Mouse (Mus musculus): ENCODE measurements at regions not wholly inside any gene's neighbourhood (a gene's known extent, or its start where the extent isn't known, plus 50 kb on each side); places are given as distances from the start of the nearest gene placed in this dataset.
A peak's percentile ranks its signal among the peaks of the same experiment; 100 is the strongest.

DNA sequence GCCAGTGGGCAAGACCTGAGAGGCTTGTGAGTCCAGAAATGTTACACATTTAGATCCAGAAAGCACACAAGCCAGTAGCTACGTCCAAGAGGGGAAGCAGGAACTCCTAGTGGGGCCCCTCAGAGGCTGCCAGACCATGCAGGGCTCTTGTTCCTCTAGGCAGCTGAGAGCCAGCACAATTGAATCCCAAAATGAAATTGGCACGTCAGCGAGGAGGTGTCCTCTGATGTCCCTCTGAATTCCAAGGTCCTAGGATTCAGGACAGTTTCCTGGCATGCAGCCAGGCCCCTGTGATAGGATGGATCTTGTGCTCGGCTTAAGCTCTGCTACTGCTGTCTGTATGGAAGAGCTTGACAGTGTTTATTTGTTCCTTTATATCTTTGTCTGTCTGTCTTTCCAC is 90.4 kb upstream of the N6amt1 start:
- Histone ChIP-seq H3K9me3 (ENCODE audit: control insufficient read depth, low read length) (no peaks in the 10 kb centered on the region), H3K27ac (ENCODE audit: low read length) (no peak overlapping the region), H3K4me1 (ENCODE audit: control insufficient read depth, insufficient read depth, low read length) (peaks cover 5% of the 10 kb centered on the region; the same call in 1 of the 2 replicates), H3K27me3 (replicated peaks; ENCODE audit: control insufficient read depth, insufficient read depth, low read length) (no peaks in the 10 kb centered on the region), H3K4me2 (ENCODE audit: low read depth, low read length) (no peak overlapping the region), H3K4me3 (ENCODE audit: low read length) (no peak overlapping the region), H3K36me3 (ENCODE audit: control insufficient read depth, insufficient read depth, low read length) (no peaks in the 10 kb centered on the region), H3K9ac (ENCODE audit: low read depth, low read length) (no peak overlapping the region)
- ATAC-seq: no peak
- 25% methylated on average over 4 of the region's 4 CpGs for WGBS

GRCm38 (mm10) chr16:87263041-87263440 is 90.9 kb upstream of the N6amt1 start:
- no peak overlapping the region for H3K27ac ChIP-seq (ENCODE audit: low read length)
- H3K9ac ChIP-seq (ENCODE audit: low read depth, low read length): no peak overlapping the region
- no peak overlapping the region for H3K4me2 ChIP-seq (ENCODE audit: low read depth, low read length)
- no peaks in the 10 kb centered on the region for H3K9me3 ChIP-seq (ENCODE audit: control insufficient read depth, low read length)
- 79% methylated on average over 8 of the region's 8 CpGs for WGBS
- H3K4me1 ChIP-seq (ENCODE audit: control insufficient read depth, insufficient read depth, low read length): peaks cover 5% of the 10 kb centered on the region; the same call in 1 of the 2 replicates
- no peak for ATAC-seq
- H3K36me3 ChIP-seq (ENCODE audit: control insufficient read depth, insufficient read depth, low read length): no peaks in the 10 kb centered on the region
- H3K4me3 ChIP-seq (ENCODE audit: low read length): no peak overlapping the region
- H3K27me3 ChIP-seq (replicated peaks; ENCODE audit: control insufficient read depth, insufficient read depth, low read length): no peaks in the 10 kb centered on the region

- H3K27ac ChIP-seq (ENCODE audit: low read length): peak overlapping the region; percentile 24; the same call in 1 of the 2 replicates
- 79% methylated on average over 3 of the region's 3 CpGs for WGBS
These were observed 91.5 kb upstream of the N6amt1 start for GRCm38 (mm10) chr16:87262497-87262896.

GRCm38 (mm10) chr16:87261527-87261926 is 92.5 kb upstream of the N6amt1 start:
- Histone ChIP-seq H3K4me2 (ENCODE audit: low read depth, low read length) (no peak overlapping the region), H3K27ac (ENCODE audit: low read length) (no peak overlapping the region), H3K9ac (ENCODE audit: low read depth, low read length) (no peak overlapping the region), H3K27me3 (replicated peaks; ENCODE audit: control insufficient read depth, insufficient read depth, low read length) (no peaks in the 10 kb centered on the region), H3K36me3 (ENCODE audit: control insufficient read depth, insufficient read depth, low read length) (no peaks in the 10 kb centered on the region), H3K4me1 (ENCODE audit: control insufficient read depth, insufficient read depth, low read length) (peaks cover 5% of the 10 kb centered on the region; the same call in 1 of the 2 replicates), H3K4me3 (ENCODE audit: low read length) (no peak overlapping the region), H3K9me3 (ENCODE audit: control insufficient read depth, low read length) (no peaks in the 10 kb centered on the region)
- 51% methylated on average over 7 of the region's 7 CpGs for WGBS
- ATAC-seq: 0 out of 2 replicates have a peak, but pooled peaks have one; percentile 58

More at GRCm38 (mm10) chr16:87262497-87262896, 91.5 kb upstream of the N6amt1 start:
- H3K9ac ChIP-seq (ENCODE audit: low read depth, low read length): no peak overlapping the region
- no peak overlapping the region for H3K4me3 ChIP-seq (ENCODE audit: low read length)
- H3K36me3 ChIP-seq (ENCODE audit: control insufficient read depth, insufficient read depth, low read length): no peaks in the 10 kb centered on the region
- H3K4me1 ChIP-seq (ENCODE audit: control insufficient read depth, insufficient read depth, low read length): peaks cover 5% of the 10 kb centered on the region; the same call in 1 of the 2 replicates
- no peaks in the 10 kb centered on the region for H3K9me3 ChIP-seq (ENCODE audit: control insufficient read depth, low read length)
- no peak overlapping the region for H3K4me2 ChIP-seq (ENCODE audit: low read depth, low read length)
- H3K27me3 ChIP-seq (replicated peaks; ENCODE audit: control insufficient read depth, insufficient read depth, low read length): no peaks in the 10 kb centered on the region
- no peak for ATAC-seq

DNA sequence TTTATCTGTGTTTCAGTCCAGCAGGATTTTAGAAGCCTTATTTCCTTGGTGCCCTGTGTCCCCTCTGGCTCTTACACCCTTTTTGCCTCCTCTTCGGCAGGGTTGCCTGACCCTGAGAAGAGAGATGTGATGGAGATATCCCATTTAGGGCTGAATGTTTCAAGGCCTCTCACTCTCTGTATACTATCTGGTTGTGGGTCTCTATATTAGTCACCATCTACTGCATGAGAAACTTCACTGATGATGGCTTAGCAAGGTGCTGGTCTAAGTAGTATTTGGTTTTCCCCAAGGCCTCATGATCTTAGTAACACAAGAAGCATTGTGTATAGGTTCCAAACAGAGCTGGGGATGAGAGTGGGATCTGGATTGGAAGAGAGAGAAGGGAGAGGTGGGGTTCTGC is 99.2 kb upstream of the N6amt1 start:
- Histone ChIP-seq H3K36me3 (ENCODE audit: control insufficient read depth, insufficient read depth, low read length) (no peaks in the 10 kb centered on the region), H3K9me3 (ENCODE audit: control insufficient read depth, low read length) (no peaks in the 10 kb centered on the region), H3K4me3 (ENCODE audit: low read length) (no peak overlapping the region), H3K4me2 (ENCODE audit: low read depth, low read length) (no peak overlapping the region), H3K27me3 (replicated peaks; ENCODE audit: control insufficient read depth, insufficient read depth, low read length) (no peaks in the 10 kb centered on the region), H3K9ac (ENCODE audit: low read depth, low read length) (no peak overlapping the region), H3K4me1 (ENCODE audit: control insufficient read depth, insufficient read depth, low read length) (no peaks in the 10 kb centered on the region), H3K27ac (ENCODE audit: low read length) (no peak overlapping the region)
- ATAC-seq: no peak
- WGBS: 92% methylated on average over 1 of the region's 1 CpGs

DNA sequence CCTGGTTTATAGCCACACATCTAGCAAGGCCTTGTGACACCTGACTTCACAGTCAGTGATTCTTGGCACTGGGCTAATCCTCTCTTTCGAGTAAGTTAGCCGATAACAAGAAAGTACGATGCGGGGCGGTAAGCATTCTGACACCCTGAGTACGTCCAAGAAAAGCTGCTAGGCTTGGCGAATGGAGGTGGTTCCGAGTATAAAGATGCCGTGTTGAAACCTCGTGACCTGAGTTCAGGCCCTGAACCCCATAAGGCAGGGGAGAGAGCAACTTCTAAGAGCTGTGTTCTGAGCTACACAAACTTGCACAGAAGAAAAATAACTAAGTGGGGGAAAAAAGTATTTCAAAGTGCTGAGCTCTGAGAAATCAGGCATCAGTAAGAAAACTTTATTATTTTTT is 103.5 kb upstream of the N6amt1 start:
- Histone ChIP-seq H3K9me3 (ENCODE audit: control insufficient read depth, low read length) (no peaks in the 10 kb centered on the region), H3K27me3 (replicated peaks; ENCODE audit: control insufficient read depth, insufficient read depth, low read length) (no peaks in the 10 kb centered on the region), H3K27ac (ENCODE audit: low read length) (no peak overlapping the region), H3K9ac (ENCODE audit: low read depth, low read length) (no peak overlapping the region), H3K36me3 (ENCODE audit: control insufficient read depth, insufficient read depth, low read length) (no peaks in the 10 kb centered on the region), H3K4me2 (ENCODE audit: low read depth, low read length) (no peak overlapping the region), H3K4me1 (ENCODE audit: control insufficient read depth, insufficient read depth, low read length) (no peaks in the 10 kb centered on the region), H3K4me3 (ENCODE audit: low read length) (no peak overlapping the region)
- WGBS: 83% methylated on average over 10 of the region's 10 CpGs
- no peak for ATAC-seq

- Histone ChIP-seq H3K4me3 (ENCODE audit: low read length) (no peak overlapping the region), H3K9me3 (ENCODE audit: control insufficient read depth, low read length) (no peaks in the 10 kb centered on the region), H3K27me3 (replicated peaks; ENCODE audit: control insufficient read depth, insufficient read depth, low read length) (no peaks in the 10 kb centered on the region), H3K27ac (ENCODE audit: low read length) (no peak overlapping the region), H3K36me3 (ENCODE audit: control insufficient read depth, insufficient read depth, low read length) (no peaks in the 10 kb centered on the region), H3K4me2 (ENCODE audit: low read depth, low read length) (no peak overlapping the region), H3K4me1 (ENCODE audit: control insufficient read depth, insufficient read depth, low read length) (no peaks in the 10 kb centered on the region), H3K9ac (ENCODE audit: low read depth, low read length) (no peak overlapping the region)
- 28% methylated on average over 7 of the region's 7 CpGs for whole genome bisulfite sequencing
- ATAC-seq: 0 out of 2 replicates have a peak, but pooled peaks have one; percentile 29
These were observed 104.1 kb upstream of the N6amt1 start for GRCm38 (mm10) chr16:87249903-87250302.

DNA sequence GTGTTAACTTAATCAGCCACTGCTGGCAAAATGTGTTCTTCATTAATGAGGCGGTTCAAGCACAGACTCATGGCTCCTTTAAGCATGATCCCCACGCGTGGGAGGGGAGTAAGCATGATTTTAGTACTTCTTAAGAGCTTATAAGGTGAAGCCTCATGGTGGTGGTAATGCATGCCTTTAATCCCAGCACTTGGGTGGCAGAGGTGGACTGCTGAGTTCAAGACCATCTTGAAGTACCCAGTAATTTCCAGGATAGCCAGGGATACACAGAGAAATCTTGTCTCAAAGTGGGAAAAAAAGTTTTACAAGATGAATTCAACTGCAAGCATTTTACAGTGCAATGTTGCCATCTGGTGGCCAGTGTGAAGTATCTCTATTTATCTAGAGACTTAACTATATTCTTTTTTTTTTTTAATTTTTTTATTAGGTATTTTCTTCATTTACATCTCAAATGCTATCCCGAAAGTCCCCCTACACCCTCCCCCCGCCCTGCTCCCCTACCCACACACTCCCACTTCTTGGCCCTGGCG is 105.4 kb upstream of the N6amt1 start:
- Histone ChIP-seq H3K9me3 (ENCODE audit: control insufficient read depth, low read length) (no peaks in the 10 kb centered on the region), H3K4me2 (ENCODE audit: low read depth, low read length) (no peak overlapping the region), H3K27me3 (replicated peaks; ENCODE audit: control insufficient read depth, insufficient read depth, low read length) (no peaks in the 10 kb centered on the region), H3K9ac (ENCODE audit: low read depth, low read length) (no peak overlapping the region), H3K4me1 (ENCODE audit: control insufficient read depth, insufficient read depth, low read length) (no peaks in the 10 kb centered on the region), H3K4me3 (ENCODE audit: low read length) (no peak overlapping the region), H3K27ac (ENCODE audit: low read length) (no peak overlapping the region), H3K36me3 (ENCODE audit: control insufficient read depth, insufficient read depth, low read length) (no peaks in the 10 kb centered on the region)
- WGBS: 46% methylated on average over 6 of the region's 6 CpGs
- no peak for ATAC-seq

GRCm38 (mm10) chr16:87245933-87246791 is 107.8 kb upstream of the N6amt1 start:
- Histone ChIP-seq H3K9ac (ENCODE audit: low read depth, low read length) (peak overlapping the region; percentile 52), H3K4me3 (ENCODE audit: low read length) (peak overlapping the region; percentile 25), H3K27ac (ENCODE audit: low read length) (peak overlapping the region; percentile 33; the same call in 1 of the 2 replicates), H3K4me2 (ENCODE audit: low read depth, low read length) (peak overlapping the region; percentile 42), H3K27me3 (replicated peaks; ENCODE audit: control insufficient read depth, insufficient read depth, low read length) (no peaks in the 10 kb centered on the region), H3K4me1 (ENCODE audit: control insufficient read depth, insufficient read depth, low read length) (no peaks in the 10 kb centered on the region), H3K9me3 (ENCODE audit: control insufficient read depth, low read length) (no peaks in the 10 kb centered on the region), H3K36me3 (ENCODE audit: control insufficient read depth, insufficient read depth, low read length) (no peaks in the 10 kb centered on the region)
- 46% methylated on average over 26 of the region's 26 CpGs for WGBS
- ATAC-seq: peak; percentile 91
